Mouse (Mus musculus): ENCODE measurements around the gene Tmco5. TPM values are rescaled to one million over a fixed set of nuclear protein-coding genes. Genes with fewer than 3 reads are reported as not detected.

The Tmco5 gene
- polyA plus RNA-seq (2012; ENCODE audit: insufficient read depth, low replicate concordance), result not detected in 2 replicates

GRCm38 (mm10) chr2:116878391-116878790 lies at the start of gene Tmco5:
Gene Tmco5, plus strand, starts transcription at chr2:116878691.
- H3K27me3 ChIP-seq (replicated peaks), result peaks cover 7% of the 10 kb centered on the region
- H3K4me1 ChIP-seq, result no peaks in the 10 kb centered on the region
- no peaks in the 10 kb centered on the region for H3K36me3 ChIP-seq (replicated peaks; ENCODE audit: low read length)
- no peak within 1 kb of the TSS for H3K4me3 ChIP-seq (replicated peaks)
- H3K9me3 ChIP-seq, result no peaks in the 10 kb centered on the region
- no peak for TF ChIP-seq FLI1 (IDR thresholded peaks at IDR 0.05; ENCODE audit: low read length)
- TF ChIP-seq GATA1 (IDR thresholded peaks at IDR 0.05; ENCODE audit: borderline replicate concordance, low read length), result no peak

- no peaks in the 10 kb centered on the region for H3K36me3 ChIP-seq (replicated peaks; ENCODE audit: low read length)
- no peaks in the 10 kb centered on the region for H3K9me3 ChIP-seq
- H3K4me1 ChIP-seq, result no peaks in the 10 kb centered on the region
- H3K27me3 ChIP-seq (replicated peaks), result no peaks in the 10 kb centered on the region
- H3K4me3 ChIP-seq (replicated peaks), result no peak overlapping the region
- TF ChIP-seq GATA1 (IDR thresholded peaks at IDR 0.05; ENCODE audit: borderline replicate concordance, low read length), result no peak
- no peak for TF ChIP-seq FLI1 (IDR thresholded peaks at IDR 0.05; ENCODE audit: low read length)
These were observed 46.6 kb upstream of the Tmco5 start for GRCm38 (mm10) chr2:116831863-116832262.

GRCm38 (mm10) chr2:116837829-116838228 lies 40.7 kb upstream of the Tmco5 start:
- no peak overlapping the region for H3K4me3 ChIP-seq (replicated peaks)
- H3K36me3 ChIP-seq (replicated peaks; ENCODE audit: low read length), result no peaks in the 10 kb centered on the region
- H3K4me1 ChIP-seq, result 0 out of 2 replicates have a peak, but pooled peaks cover 4% of the 10 kb centered on the region
- H3K9me3 ChIP-seq, result no peaks in the 10 kb centered on the region
- TF ChIP-seq FLI1 (IDR thresholded peaks at IDR 0.05; ENCODE audit: low read length), result no peak
- no peak for TF ChIP-seq GATA1 (IDR thresholded peaks at IDR 0.05; ENCODE audit: borderline replicate concordance, low read length)
- H3K27me3 ChIP-seq (replicated peaks), result no peaks in the 10 kb centered on the region

GRCm38 (mm10) chr2:116838538-116839197 lies 39.8 kb upstream of the Tmco5 start:
- H3K9me3 ChIP-seq, result no peaks in the 10 kb centered on the region

GRCm38 (mm10) chr2:116849980-116850636 lies 28.4 kb upstream of the Tmco5 start:
- no peaks in the 10 kb centered on the region for H3K36me3 ChIP-seq (replicated peaks; ENCODE audit: low read length)
- TF ChIP-seq FLI1 (IDR thresholded peaks at IDR 0.05; ENCODE audit: low read length) (no peak), GATA1 (IDR thresholded peaks at IDR 0.05; ENCODE audit: borderline replicate concordance, low read length) (no peak)
- no peak overlapping the region for H3K4me3 ChIP-seq (replicated peaks)
- H3K9me3 ChIP-seq, result no peaks in the 10 kb centered on the region
- no peaks in the 10 kb centered on the region for H3K4me1 ChIP-seq
- H3K27me3 ChIP-seq (replicated peaks), result peaks cover 2% of the 10 kb centered on the region

More at GRCm38 (mm10) chr2:116838538-116839197, 39.8 kb upstream of the Tmco5 start:
- Histone ChIP-seq H3K4me3 (replicated peaks) (no peak overlapping the region), H3K36me3 (replicated peaks; ENCODE audit: low read length) (no peaks in the 10 kb centered on the region), H3K27me3 (replicated peaks) (no peaks in the 10 kb centered on the region), H3K4me1 (0 out of 2 replicates have a peak, but pooled peaks cover 4% of the 10 kb centered on the region)
- no peak for TF ChIP-seq FLI1 (IDR thresholded peaks at IDR 0.05; ENCODE audit: low read length)
- no peak for TF ChIP-seq GATA1 (IDR thresholded peaks at IDR 0.05; ENCODE audit: borderline replicate concordance, low read length)

GRCm38 (mm10) chr2:116851356-116851755 lies 27.1 kb upstream of the Tmco5 start:
- no peaks in the 10 kb centered on the region for H3K36me3 ChIP-seq (replicated peaks; ENCODE audit: low read length)
- no peaks in the 10 kb centered on the region for H3K4me1 ChIP-seq
- H3K9me3 ChIP-seq, result no peaks in the 10 kb centered on the region
- H3K27me3 ChIP-seq (replicated peaks), result peaks cover 2% of the 10 kb centered on the region
- no peak for TF ChIP-seq FLI1 (IDR thresholded peaks at IDR 0.05; ENCODE audit: low read length)
- TF ChIP-seq GATA1 (IDR thresholded peaks at IDR 0.05; ENCODE audit: borderline replicate concordance, low read length), result no peak
- no peak overlapping the region for H3K4me3 ChIP-seq (replicated peaks)

- H3K9me3 ChIP-seq, result no peaks in the 10 kb centered on the region
- H3K4me1 ChIP-seq, result no peaks in the 10 kb centered on the region
- no peak for TF ChIP-seq FLI1 (IDR thresholded peaks at IDR 0.05; ENCODE audit: low read length)
- TF ChIP-seq GATA1 (IDR thresholded peaks at IDR 0.05; ENCODE audit: borderline replicate concordance, low read length), result no peak
- no peaks in the 10 kb centered on the region for H3K36me3 ChIP-seq (replicated peaks; ENCODE audit: low read length)
- H3K27me3 ChIP-seq (replicated peaks), result peaks cover 2% of the 10 kb centered on the region
- H3K4me3 ChIP-seq (replicated peaks), result no peak overlapping the region
These were observed 26.2 kb upstream of the Tmco5 start for GRCm38 (mm10) chr2:116852249-116852648.

- TF ChIP-seq FLI1 (IDR thresholded peaks at IDR 0.05; ENCODE audit: low read length) (no peak), GATA1 (IDR thresholded peaks at IDR 0.05; ENCODE audit: borderline replicate concordance, low read length) (no peak)
These were observed 19.8 kb upstream of the Tmco5 start for GRCm38 (mm10) chr2:116858703-116859102.

GRCm38 (mm10) chr2:116876955-116877615 lies 1.4 kb upstream of the Tmco5 start:
- TF ChIP-seq FLI1 (IDR thresholded peaks at IDR 0.05; ENCODE audit: low read length) (no peak), GATA1 (IDR thresholded peaks at IDR 0.05; ENCODE audit: borderline replicate concordance, low read length) (no peak)
- no peaks in the 10 kb centered on the region for H3K4me1 ChIP-seq
- no peaks in the 10 kb centered on the region for H3K9me3 ChIP-seq
- H3K4me3 ChIP-seq (replicated peaks), result no peak overlapping the region
- peaks cover 7% of the 10 kb centered on the region for H3K27me3 ChIP-seq (replicated peaks)
- H3K36me3 ChIP-seq (replicated peaks; ENCODE audit: low read length), result no peaks in the 10 kb centered on the region

More at GRCm38 (mm10) chr2:116858703-116859102, 19.8 kb upstream of the Tmco5 start:
- Histone ChIP-seq H3K4me3 (replicated peaks) (no peak overlapping the region), H3K36me3 (replicated peaks; ENCODE audit: low read length) (no peaks in the 10 kb centered on the region), H3K4me1 (no peaks in the 10 kb centered on the region), H3K27me3 (replicated peaks) (peaks cover 2% of the 10 kb centered on the region), H3K9me3 (no peaks in the 10 kb centered on the region)

- no peak overlapping the region for H3K4me3 ChIP-seq (replicated peaks)
- no peak for TF ChIP-seq GATA1 (IDR thresholded peaks at IDR 0.05; ENCODE audit: borderline replicate concordance, low read length)
- TF ChIP-seq FLI1 (IDR thresholded peaks at IDR 0.05; ENCODE audit: low read length), result no peak
- peaks cover 12% of the 10 kb centered on the region for H3K27me3 ChIP-seq (replicated peaks)
- H3K4me1 ChIP-seq, result no peaks in the 10 kb centered on the region
- no peaks in the 10 kb centered on the region for H3K36me3 ChIP-seq (replicated peaks; ENCODE audit: low read length)
- H3K9me3 ChIP-seq, result no peaks in the 10 kb centered on the region
These were observed 1.2 kb downstream of the Tmco5 start for GRCm38 (mm10) chr2:116879730-116880129.
